Mouse (Mus musculus) hindbrain, embryonic 11.5 days (tissue): ENCODE data around the gene Id2. TPM values are rescaled to one million over a fixed set of nuclear protein-coding genes. Genes with fewer than 3 reads are reported as not detected.
A peak's percentile ranks its signal among the peaks of the same experiment; 100 is the strongest.

Source experiments
- ATAC-seq: fragments of 200-750 bp; cut with Nextera tagmentation; 2 replicates; pipeline ENCODE4 v1.8.0; 2017; ENCODE audit warnings: mild to moderate bottlenecking, moderate TSS enrichment, moderate library complexity; ENCODE audit not compliant: low FRiP score
- DNase-seq: peaks from one replicate; pipeline ENCODE4 v3.0.0-alpha.2; 2015; ENCODE audit warnings: low spot score
- H3K27ac ChIP-seq: fragments of 300-500 bp; sonication (generic); 2 replicates; pipeline ENCODE4 v1.5.1; 2014; ENCODE audit warnings: mild to moderate bottlenecking, low read depth, low read length
- H3K27me3 ChIP-seq: fragments of 300-500 bp; sonication (generic); 2 replicates; pipeline ENCODE4 v1.6.1; 2014; ENCODE audit warnings: mild to moderate bottlenecking, low read length, moderate library complexity, mixed read lengths; ENCODE audit not compliant: control insufficient read depth, insufficient read depth
- H3K36me3 ChIP-seq: fragments of 300-500 bp; sonication (generic); 2 replicates; pipeline ENCODE4 v1.6.1; 2014; ENCODE audit warnings: mild to moderate bottlenecking, low read length, moderate library complexity, mixed read lengths; ENCODE audit not compliant: control insufficient read depth, insufficient read depth
- H3K4me1 ChIP-seq: fragments of 300-500 bp; sonication (generic); replicated peaks from 2 replicates; pipeline ENCODE4 v1.6.1; 2014; ENCODE audit warnings: low read length, mixed read lengths; ENCODE audit not compliant: control insufficient read depth, insufficient read depth
- H3K4me2 ChIP-seq: fragments of 300-500 bp; sonication (generic); replicated peaks from 2 replicates; pipeline ENCODE4 v1.6.1; 2014; ENCODE audit warnings: mild to moderate bottlenecking, low read depth, low read length
- H3K4me3 ChIP-seq: fragments of 300-500 bp; sonication (generic); 2 replicates; pipeline ENCODE4 v1.5.1; 2014; ENCODE audit warnings: low read depth, low read length
- H3K9ac ChIP-seq: fragments of 300-500 bp; sonication (generic); 2 replicates; pipeline ENCODE4 v1.6.1; 2014; ENCODE audit warnings: low read depth, low read length
- H3K9me3 ChIP-seq: fragments of 300-500 bp; sonication (generic); 2 replicates; pipeline ENCODE4 v1.6.1; 2016; ENCODE audit warnings: low read length; ENCODE audit not compliant: control insufficient read depth
- WGBS: fragments of 180-500 bp; shearing (Covaris S2); extraction: QIAGEN DNeasy Blood & Tissue Kit; methylation state at CpG from one replicate; pipeline ENCODE4 v1.1.7; 2014; 5-methylcytosine and 5-hydroxymethylcytosine counted together
- polyA plus RNA-seq: library from polyadenylated mRNA; unstranded; fragments of >200 nt; fragmentation: Nextera tagmentation; extraction: Ambion mirVana; gene quantifications from 2 replicates; pipeline ENCODE4 v1.2.1, GENCODE M21; 2014

Gene Id2
- polyA plus RNA-seq, 1 experiment from 2014 or later = 394 TPM

DNA sequence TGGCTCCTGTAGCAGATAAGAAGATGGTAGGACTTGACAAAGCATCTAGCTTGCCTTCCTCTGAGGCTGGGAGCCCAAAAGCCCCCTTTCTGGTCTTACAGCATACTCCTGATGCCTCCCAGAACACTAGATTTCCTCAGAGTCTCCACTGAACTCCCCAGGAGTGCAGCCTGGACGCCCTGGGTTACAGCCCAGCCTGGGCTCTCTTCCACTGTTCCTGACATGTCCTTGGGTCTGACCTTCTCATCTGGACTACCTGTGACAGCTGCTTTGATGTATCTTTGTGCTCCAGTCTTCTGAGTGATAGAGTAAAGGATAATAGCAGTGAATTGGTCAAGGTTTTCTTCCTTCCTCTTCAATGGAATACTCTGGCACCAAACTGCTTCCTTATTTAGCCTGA lies 17.5 kb upstream of the Id2 start:
- H3K9me3 ChIP-seq = no peaks in the 10 kb centered on the region
- H3K4me1 ChIP-seq = no peaks in the 10 kb centered on the region
- no peak overlapping the region for H3K4me3 ChIP-seq
- H3K4me2 ChIP-seq = no peak overlapping the region
- no peaks in the 10 kb centered on the region for H3K36me3 ChIP-seq
- DNase-seq (no peak), ATAC-seq (no peak)
- WGBS = 83% methylated on average over 1 of the region's 1 CpGs
- no peak overlapping the region for H3K27ac ChIP-seq
- no peak overlapping the region for H3K9ac ChIP-seq
- no peaks in the 10 kb centered on the region for H3K27me3 ChIP-seq

DNA sequence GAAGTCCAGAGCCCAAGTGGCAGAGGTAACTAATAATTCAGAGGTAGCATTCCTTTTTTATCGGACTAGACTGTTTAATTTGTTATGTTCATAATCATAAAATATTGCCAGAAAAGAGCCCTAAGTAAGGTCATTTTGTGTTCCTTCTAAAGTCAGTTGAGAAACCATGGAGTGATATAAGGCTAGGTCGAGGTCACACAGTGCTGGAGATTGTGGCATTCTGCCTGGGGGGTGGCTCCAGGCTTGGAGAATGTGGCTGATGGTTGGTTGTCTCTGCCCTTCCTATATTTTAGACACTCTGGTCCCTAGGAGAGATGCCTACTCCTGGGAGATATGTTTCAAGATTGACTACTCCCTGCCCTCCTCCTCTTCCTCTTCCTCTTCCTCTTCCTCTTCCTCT lies 16.4 kb upstream of the Id2 start:
- no peak overlapping the region for H3K4me2 ChIP-seq
- ATAC-seq = no peak
- 91% methylated on average over 2 of the region's 2 CpGs for WGBS
- H3K36me3 ChIP-seq = no peaks in the 10 kb centered on the region
- no peak overlapping the region for H3K9ac ChIP-seq
- H3K4me3 ChIP-seq = no peak overlapping the region
- no peaks in the 10 kb centered on the region for H3K9me3 ChIP-seq
- H3K27me3 ChIP-seq = no peaks in the 10 kb centered on the region
- no peaks in the 10 kb centered on the region for H3K4me1 ChIP-seq
- no peak for DNase-seq
- no peak overlapping the region for H3K27ac ChIP-seq

DNA sequence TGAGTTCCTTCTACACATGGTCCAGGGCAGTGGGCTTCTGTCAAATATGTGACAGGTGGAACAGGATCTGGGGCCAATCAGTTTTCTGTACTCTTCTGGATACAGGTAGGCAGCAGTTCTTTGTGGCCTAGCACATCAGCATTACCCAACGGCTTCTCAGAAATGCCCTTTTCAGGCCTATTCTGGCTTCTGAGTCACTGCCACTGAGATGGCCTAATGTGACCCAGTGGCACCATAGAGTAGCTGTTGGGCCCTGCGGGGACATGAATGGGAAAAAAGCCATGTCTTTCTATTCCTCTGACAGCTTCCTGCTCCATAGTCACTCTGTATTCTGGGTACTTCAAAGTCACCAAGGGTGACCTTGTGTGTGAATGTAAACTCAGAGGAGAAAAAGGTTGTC lies 15.9 kb upstream of the Id2 start:
- WGBS = 92% methylated on average over 2 of the region's 2 CpGs
- DNase-seq (no peak), ATAC-seq (no peak)
- H3K36me3 ChIP-seq = no peaks in the 10 kb centered on the region
- H3K9me3 ChIP-seq = no peaks in the 10 kb centered on the region
- H3K27me3 ChIP-seq = no peaks in the 10 kb centered on the region
- no peak overlapping the region for H3K4me2 ChIP-seq
- no peak overlapping the region for H3K9ac ChIP-seq
- no peaks in the 10 kb centered on the region for H3K4me1 ChIP-seq
- no peak overlapping the region for H3K27ac ChIP-seq
- no peak overlapping the region for H3K4me3 ChIP-seq

DNA sequence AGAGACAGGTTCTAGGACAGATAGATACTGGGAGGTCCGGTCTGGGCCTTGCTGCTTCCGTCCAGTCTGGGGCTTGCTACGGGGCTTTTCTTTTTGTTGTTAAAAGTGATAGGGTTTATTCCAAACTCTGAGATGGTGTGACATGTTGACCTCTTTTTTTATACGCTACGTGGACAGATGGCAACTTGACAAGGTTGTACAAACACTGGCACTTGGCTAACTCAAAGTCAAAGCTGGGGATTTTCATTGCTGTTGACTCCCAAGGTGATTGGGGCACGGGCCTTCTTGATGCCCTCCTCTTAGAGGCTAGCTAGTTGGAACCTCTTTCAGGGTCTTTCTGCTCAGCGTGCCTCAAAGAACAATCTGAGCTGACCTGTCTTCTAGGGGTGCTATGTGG lies 13.7 kb upstream of the Id2 start:
- ATAC-seq (no peak), DNase-seq (no peak)
- H3K27ac ChIP-seq = no peak overlapping the region
- no peaks in the 10 kb centered on the region for H3K9me3 ChIP-seq
- H3K4me2 ChIP-seq = no peak overlapping the region
- no peaks in the 10 kb centered on the region for H3K4me1 ChIP-seq
- no peak overlapping the region for H3K9ac ChIP-seq
- WGBS = 81% methylated on average over 7 of the region's 7 CpGs
- H3K36me3 ChIP-seq = no peaks in the 10 kb centered on the region
- H3K27me3 ChIP-seq = no peaks in the 10 kb centered on the region
- no peak overlapping the region for H3K4me3 ChIP-seq

DNA sequence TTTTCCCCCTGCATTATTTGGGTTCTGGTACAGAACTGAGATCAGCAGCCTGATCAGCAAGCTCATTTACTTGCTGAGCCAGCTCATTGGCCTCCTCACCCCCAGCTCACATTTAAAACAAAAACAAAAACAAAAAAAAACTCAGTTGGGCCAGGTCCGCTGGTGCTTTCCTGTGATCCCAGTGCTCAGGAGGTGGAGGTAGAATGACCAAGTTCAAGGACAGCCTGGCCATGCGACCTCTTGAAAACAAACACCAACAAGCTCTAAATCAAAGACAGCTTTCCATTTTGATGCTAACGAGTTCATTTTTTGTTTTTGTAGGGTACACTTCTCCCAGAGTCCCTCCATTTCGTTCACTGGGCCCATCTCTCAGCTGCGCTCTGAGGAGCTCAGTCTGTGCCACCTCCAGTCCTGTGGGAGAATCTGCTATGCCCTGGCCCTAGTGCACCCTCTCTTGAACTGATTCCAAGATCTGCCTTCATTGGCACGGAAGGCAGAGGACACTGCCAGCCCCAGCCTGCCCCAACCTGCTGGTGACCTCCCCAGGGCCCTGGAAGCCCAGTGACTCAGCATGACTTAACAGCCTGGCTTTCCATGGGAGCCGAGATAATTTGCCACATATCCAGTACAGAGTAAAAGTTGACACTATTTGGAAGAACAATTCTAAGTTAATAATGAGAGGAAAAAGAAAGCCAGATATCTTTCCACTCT lies 13.2 kb upstream of the Id2 start:
- no peaks in the 10 kb centered on the region for H3K4me1 ChIP-seq
- ATAC-seq (no peak), DNase-seq (no peak)
- H3K27me3 ChIP-seq = no peaks in the 10 kb centered on the region
- no peak overlapping the region for H3K27ac ChIP-seq
- no peak overlapping the region for H3K4me2 ChIP-seq
- H3K9ac ChIP-seq = no peak overlapping the region
- no peaks in the 10 kb centered on the region for H3K36me3 ChIP-seq
- H3K9me3 ChIP-seq = no peaks in the 10 kb centered on the region
- 74% methylated on average over 7 of the region's 7 CpGs for whole genome bisulfite sequencing
- H3K4me3 ChIP-seq = no peak overlapping the region

DNA sequence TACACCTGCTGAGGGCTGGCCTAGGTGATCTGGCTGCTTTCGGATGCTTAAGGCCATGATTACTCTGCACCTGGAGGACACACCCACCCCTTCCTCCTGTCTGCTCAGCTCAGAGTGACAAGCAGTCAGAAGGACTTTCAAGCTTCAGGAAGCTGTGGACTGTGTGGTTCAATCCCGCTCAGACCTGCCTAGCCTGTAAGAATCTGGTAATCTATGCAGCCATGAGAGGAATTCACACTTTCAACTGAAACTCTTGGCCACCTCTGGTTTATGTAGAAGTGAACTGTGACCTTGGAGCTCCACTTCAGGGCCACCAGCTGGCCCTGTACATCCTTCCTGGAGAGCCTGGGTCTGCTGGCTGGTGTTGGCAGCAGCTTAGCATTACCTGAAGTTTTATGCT lies 11.9 kb upstream of the Id2 start:
- no peak overlapping the region for H3K27ac ChIP-seq
- no peak for DNase-seq

DNA sequence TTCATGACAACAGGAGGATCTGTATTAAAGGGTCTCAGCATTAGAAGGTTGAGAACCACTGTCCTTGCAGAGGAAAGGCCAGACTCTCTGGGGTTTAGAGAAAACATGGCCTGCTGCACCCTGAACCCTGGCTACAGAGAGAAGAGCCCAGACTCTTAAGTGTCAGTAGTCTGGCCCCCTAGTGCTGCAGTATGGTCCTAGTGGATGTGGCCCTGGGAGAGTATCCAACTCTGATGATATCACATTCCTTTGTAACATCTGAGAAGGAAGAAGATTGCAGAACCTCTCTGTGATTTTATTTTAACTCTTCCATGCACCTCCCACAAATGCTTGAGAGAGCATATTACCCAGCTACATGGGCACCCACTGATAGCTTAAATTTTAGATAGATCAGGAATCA lies 7.6 kb upstream of the Id2 start:
- DNase-seq = no peak
- no peak for ATAC-seq

More for the DNA sequence above, 11.9 kb upstream of the Id2 start:
- 62% methylated on average over 2 of the region's 2 CpGs for WGBS
- H3K36me3 ChIP-seq = no peaks in the 10 kb centered on the region
- no peak overlapping the region for H3K4me2 ChIP-seq
- no peaks in the 10 kb centered on the region for H3K9me3 ChIP-seq
- ATAC-seq = no peak
- H3K4me1 ChIP-seq = no peaks in the 10 kb centered on the region
- no peaks in the 10 kb centered on the region for H3K27me3 ChIP-seq
- no peak overlapping the region for H3K4me3 ChIP-seq
- no peak overlapping the region for H3K9ac ChIP-seq

DNA sequence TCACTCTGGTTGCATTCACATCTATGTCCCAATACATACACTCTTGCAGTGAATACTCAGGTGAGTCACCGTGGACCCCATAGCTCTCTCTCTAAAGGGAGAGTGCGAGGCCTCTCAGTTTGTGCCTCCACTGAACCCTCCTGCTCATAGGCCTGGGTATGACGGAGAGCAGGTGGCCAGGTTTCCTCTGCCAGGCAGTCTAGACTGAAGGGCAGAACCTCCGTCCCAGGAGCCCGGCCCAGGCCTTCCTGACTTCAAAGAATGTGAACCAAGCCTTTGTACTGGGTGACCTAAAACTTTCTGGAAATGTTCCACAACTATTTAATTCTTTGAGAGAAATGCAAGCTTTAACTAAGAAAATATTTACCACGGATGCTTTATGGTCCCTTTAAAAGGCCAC lies 7.0 kb upstream of the Id2 start:
- no peak for DNase-seq
- H3K4me3 ChIP-seq = no peak overlapping the region
- H3K4me2 ChIP-seq = no peak overlapping the region
- H3K4me1 ChIP-seq = peaks cover 5% of the 10 kb centered on the region; the same call in 1 of the 2 replicates
- no peak overlapping the region for H3K27ac ChIP-seq
- no peaks in the 10 kb centered on the region for H3K27me3 ChIP-seq
- H3K9ac ChIP-seq = no peak overlapping the region
- WGBS = 78% methylated on average over 6 of the region's 6 CpGs
- no peaks in the 10 kb centered on the region for H3K9me3 ChIP-seq
- no peaks in the 10 kb centered on the region for H3K36me3 ChIP-seq
- ATAC-seq = no peak

More for the DNA sequence above, 7.6 kb upstream of the Id2 start:
- H3K4me3 ChIP-seq = no peak overlapping the region
- no peak overlapping the region for H3K9ac ChIP-seq
- H3K36me3 ChIP-seq = no peaks in the 10 kb centered on the region
- no peak overlapping the region for H3K4me2 ChIP-seq
- H3K9me3 ChIP-seq = no peaks in the 10 kb centered on the region
- no peak overlapping the region for H3K27ac ChIP-seq
- H3K27me3 ChIP-seq = no peaks in the 10 kb centered on the region
- H3K4me1 ChIP-seq = peaks cover 5% of the 10 kb centered on the region; the same call in 1 of the 2 replicates

DNA sequence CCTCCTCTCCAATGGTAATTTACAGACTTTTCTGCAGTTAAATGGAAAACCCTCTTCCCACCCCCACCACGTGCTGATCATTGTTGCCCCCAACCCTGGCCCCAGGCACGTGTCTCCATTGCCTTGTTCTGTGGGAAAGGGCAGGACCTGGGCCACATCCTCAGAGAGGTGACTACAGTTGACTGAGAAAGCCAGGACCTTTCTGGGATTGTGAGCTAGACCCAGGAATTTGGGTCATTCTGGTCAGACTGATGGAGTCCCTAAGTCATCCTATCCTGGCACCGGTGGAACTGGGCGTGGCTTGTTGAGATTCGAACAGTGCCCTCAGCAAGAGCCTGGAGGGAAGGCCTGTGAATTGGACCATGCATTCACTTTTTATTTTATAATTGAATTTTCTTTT lies 4.4 kb upstream of the Id2 start:
- 11% methylated on average over 5 of the region's 5 CpGs for WGBS
- H3K4me3 ChIP-seq = no peak overlapping the region
- no peak overlapping the region for H3K9ac ChIP-seq
- peaks cover 13% of the 10 kb centered on the region; the same call in 1 of the 2 replicates for H3K4me1 ChIP-seq
- no peaks in the 10 kb centered on the region for H3K36me3 ChIP-seq
- H3K4me2 ChIP-seq = peak overlapping the region; percentile 95
- DNase-seq = peak; percentile 45
- ATAC-seq = no peak
- no peaks in the 10 kb centered on the region for H3K9me3 ChIP-seq
- H3K27ac ChIP-seq = peak overlapping the region; percentile 83
- H3K27me3 ChIP-seq = no peaks in the 10 kb centered on the region
